Mouse (Mus musculus): Measurements from ENCODE around the gene Chtf18.

- TF ChIP-seq POLR2A (IDR thresholded peaks at IDR 0.05; ENCODE audit: borderline replicate concordance, extremely low read depth, low read depth, low read length), result no peak
- TF ChIP-seq CTCF (IDR thresholded peaks at IDR 0.05; ENCODE audit: insufficient read depth, low read length), result no peak
These were observed 11.1 kb downstream of the Chtf18 start for GRCm38 (mm10) chr17:25716130-25716529.

All from lung, adult 2 months (tissue).